Mouse (Mus musculus) myocyte (in vitro differentiated cells): ENCODE data around the gene Csrnp2.

Source experiments
- CEBPB ChIP-seq: IDR thresholded peaks from 2 replicates; pipeline ENCODE4 v1.6.1; 2011; ENCODE audit warnings: mild to moderate bottlenecking, moderate library complexity; ENCODE audit not compliant: poor library complexity, insufficient read depth, severe bottlenecking
- E2F4 ChIP-seq: IDR thresholded peaks from one replicate; pipeline ENCODE4 v1.6.1; 2011; ENCODE audit warnings: mild to moderate bottlenecking, control low read depth, moderate library complexity; ENCODE audit not compliant: insufficient read depth
- POLR2A ChIP-seq: IDR thresholded peaks from one replicate; pipeline ENCODE4 v1.6.1; 2011; ENCODE audit warnings: low read depth, mild to moderate bottlenecking, control low read depth, moderate library complexity; ENCODE audit not compliant: insufficient read length
- POLR2AphosphoS2 ChIP-seq: IDR thresholded peaks from one replicate; pipeline ENCODE4 v1.6.1; 2011; ENCODE audit warnings: low read depth, control low read depth; ENCODE audit not compliant: insufficient read length
- REST ChIP-seq: IDR thresholded peaks from one replicate; pipeline ENCODE4 v1.6.1; 2011; ENCODE audit warnings: mild to moderate bottlenecking, control low read depth, moderate library complexity; ENCODE audit not compliant: insufficient read depth, insufficient read length
- USF1 ChIP-seq: IDR thresholded peaks from one replicate; pipeline ENCODE4 v1.6.1; 2011; ENCODE audit warnings: low read depth, mild to moderate bottlenecking, control low read depth, moderate library complexity

DNA sequence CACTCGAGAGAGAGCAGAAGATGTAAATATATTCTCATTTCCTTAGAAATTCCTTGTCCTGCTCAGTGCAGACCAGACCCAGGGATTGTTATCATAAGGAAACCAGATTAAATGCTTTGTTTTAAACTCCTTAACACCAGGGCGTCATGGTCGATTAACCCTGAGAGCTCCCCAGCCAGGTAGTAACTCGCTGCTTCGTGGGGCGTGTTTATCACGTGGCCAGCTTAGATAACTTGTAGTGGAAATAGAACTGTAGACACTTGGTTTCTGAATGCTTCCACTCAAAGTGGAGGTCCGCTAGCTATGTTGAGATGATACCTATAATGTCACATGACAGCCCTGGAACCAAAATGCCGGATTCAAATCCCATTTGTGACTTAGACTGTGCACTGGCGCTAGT, 25.3 kb downstream of the Csrnp2 start:
- TF ChIP-seq E2F4 (no peak), POLR2AphosphoS2 (no peak), POLR2A (no peak), CEBPB (no peak), USF1 (no peak), REST (no peak)
